Mouse (Mus musculus) heart, postnatal 4 days (tissue): Measurements from ENCODE around the gene Cep44. TPM values are rescaled to one million over a fixed set of nuclear protein-coding genes. Genes with fewer than 3 reads are reported as not detected.

ENCODE experiments used
- DNase-seq: peaks from one replicate; pipeline ENCODE4 v3.0.0; 2021
- total RNA-seq, 2 experiments: library from RNA; stranded (reverse); gene quantifications; 2 replicates each; pipeline ENCODE4 v1.2.3; 2021

The Cep44 gene
- total RNA-seq = 10 to 100 TPM; 18.7 to 22.1 TPM

DNA sequence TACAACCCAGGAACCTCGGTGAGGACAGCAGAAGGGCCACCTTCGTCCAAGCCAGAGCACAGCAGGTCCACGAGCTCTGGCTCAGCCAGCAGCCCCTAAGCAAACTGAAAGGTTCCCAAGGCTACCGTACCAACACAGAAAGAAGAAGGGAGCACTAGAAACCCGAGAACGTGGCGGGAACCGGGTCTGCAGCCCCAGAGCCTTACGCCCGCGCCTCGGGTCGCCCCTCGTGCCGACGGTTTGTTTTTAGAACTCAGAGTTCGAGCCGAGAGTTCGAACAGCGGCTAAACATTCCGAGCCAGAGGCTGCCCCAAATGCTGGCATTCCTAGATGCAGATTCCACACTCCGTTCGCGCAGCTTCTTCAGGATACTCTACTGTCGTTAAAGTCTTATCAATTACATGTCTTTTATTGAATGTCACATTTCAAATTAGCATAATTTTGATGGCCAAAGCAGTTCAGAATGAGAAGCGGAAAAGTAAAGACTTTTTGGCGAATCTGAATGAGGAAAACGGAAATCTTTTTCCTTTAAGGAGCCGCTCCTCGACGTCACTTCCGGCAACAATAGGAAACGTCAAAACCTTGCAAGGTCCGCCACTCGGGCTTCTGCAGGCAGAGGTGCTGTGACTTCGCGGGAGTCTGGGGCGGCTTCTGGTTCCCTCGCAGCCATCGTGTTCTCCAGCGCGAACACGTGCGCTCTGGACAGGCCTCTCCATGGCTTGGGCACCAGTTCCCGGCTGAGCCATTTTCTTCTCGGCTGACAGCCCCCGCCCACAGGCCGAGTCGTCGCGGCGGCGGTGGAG is at the start of gene Cep44, which contains the start of gene Fbxo8:
Cep44 (minus strand) TSS at position 490 of the 803 bp plus-strand sequence.
Fbxo8 (plus strand) TSS at position 533 of the 803 bp plus-strand sequence.
- peak; percentile 78 for DNase-seq

DNA sequence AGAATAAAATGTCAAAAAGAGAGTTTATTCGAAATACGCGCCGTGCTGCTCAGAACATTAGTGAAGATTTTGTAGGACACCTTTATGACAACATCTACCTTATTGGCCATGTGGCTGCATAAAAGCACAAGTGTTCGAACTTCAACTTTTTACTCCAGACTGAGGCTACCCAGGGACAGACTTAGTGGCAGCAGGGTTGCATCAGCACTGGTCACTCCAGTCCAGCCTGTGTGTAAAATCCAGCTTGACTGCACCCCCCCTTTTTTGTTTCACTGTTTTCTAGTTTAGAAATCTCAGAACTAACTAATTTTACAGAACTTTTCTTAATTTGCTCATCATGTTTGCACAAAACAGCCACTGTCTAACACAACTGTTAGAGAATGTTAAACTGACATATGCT is 40.7 kb upstream of the Cep44 start:
- no peak for DNase-seq

DNA sequence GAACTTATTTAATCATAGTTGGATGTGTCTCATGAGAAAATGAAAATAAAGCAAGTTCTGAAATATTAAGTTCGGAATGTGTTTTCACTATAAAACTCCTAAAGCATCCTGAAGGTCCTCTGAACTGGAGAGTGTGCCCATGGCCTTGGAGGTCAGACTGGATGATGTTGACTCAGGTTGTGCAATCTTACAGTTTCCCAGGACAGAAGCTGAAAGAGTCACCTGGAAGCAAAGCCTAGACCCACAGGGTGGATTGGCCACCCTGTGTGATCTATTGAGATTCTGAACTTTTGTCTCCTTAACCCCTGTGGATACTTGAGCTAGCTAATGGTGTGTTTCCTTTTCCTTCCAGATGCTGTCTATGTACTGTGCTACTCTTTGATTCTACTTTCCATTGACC is 40.2 kb upstream of the Cep44 start:
- DNase-seq = no peak

DNA sequence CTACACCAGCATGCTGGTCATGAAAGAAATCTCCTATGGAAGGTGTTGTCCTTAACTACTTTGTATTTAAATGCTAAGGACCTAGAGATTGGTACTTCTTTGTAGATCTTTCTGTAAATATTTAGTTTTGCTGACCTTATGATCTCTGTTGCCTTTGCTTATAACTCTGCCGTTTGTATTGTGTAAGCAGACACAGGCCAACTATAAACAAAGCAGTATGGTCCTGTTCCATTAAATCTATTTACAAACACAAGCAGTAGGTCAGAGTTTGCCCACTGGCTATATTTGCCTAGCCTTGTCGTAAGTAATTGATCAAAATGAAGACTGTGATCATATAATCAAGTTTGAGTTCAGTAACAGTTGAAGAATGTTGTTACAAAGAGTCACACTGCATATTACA is 38.2 kb upstream of the Cep44 start:
- DNase-seq = no peak

GRCm38 (mm10) chr8:56582841-56583240 is 32.0 kb upstream of the Cep44 start:
- peak; percentile 40 for DNase-seq

GRCm38 (mm10) chr8:56580918-56581317 is 30.1 kb upstream of the Cep44 start:
- no peak for DNase-seq

GRCm38 (mm10) chr8:56566856-56567255 is 16.0 kb upstream of the Cep44 start:
- DNase-seq = no peak

GRCm38 (mm10) chr8:56564399-56565047 is 13.7 kb upstream of the Cep44 start:
- DNase-seq = no peak

- no peak for DNase-seq
Observed at GRCm38 (mm10) chr8:56552551-56553103, 1.8 kb upstream of the Cep44 start.

DNA sequence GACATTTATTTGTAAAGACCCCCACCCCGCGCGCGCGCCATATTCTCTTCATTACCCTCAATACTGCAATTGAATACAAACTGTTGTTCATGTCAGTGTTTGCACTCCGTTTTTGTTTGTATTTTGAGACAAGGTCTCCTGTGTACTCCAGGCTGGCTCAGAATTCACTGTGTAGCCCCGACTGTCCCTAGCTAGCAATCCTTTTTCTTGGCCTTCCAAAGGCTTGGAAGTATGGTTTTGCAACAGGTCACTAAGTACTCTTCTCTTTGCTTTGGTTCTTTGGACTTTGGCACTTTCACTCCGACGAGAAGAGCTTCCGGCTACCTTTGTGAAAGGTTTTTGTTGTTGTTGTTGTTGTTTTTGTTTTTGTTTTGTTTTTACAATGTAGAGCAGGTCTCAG is 1.2 kb upstream of the Cep44 start:
- no peak for DNase-seq

DNA sequence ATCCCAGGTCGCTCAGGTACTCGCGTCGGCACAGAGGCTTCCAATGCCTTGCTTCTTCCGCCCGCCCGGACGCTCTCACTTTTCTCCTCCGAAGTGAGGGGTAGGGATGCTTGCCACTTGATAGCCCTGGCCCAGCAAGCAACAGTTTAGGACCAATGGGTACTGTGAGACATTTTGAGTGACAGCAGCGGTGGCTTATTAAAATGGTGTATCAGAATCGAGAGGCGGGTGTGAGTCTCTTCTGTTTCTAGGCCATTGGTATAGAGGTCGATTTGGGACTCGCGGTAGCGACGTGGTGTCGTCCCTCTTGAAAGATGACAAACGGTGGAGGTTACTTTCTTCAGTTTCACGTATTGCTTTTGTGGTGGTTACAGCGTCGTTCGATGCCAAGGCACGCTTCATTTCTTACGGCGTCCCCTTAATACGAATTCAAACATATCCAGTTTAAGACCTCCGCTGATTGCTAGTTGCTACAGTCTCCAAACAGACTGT is 560 bp upstream of the Cep44 start:
- peak; percentile 91 for DNase-seq

- no peak for DNase-seq
Observed at GRCm38 (mm10) chr8:56547866-56548265, 3.0 kb downstream of the Cep44 start.

- DNase-seq = no peak
Observed at GRCm38 (mm10) chr8:56540706-56541105, 10.1 kb downstream of the Cep44 start.

DNA sequence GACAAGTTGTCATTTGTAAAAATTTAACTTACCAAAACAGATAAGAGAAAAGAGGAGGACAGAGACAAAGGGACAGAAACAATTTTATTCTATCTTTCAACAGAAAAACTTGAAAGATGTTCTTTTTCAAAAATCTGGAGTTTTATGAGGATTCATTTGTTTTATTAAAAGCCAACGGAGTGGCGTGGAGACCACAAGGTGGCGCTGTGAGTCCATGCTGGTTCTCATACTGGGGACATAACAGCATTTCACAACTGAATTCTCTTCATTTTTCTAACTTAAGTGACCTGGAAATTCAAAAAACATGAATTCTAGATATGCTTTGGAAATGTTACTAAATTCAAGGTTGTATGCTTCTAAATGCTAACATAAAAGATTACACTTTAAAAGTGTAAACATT is 20.5 kb downstream of the Cep44 start:
- DNase-seq = peak; percentile 77

DNA sequence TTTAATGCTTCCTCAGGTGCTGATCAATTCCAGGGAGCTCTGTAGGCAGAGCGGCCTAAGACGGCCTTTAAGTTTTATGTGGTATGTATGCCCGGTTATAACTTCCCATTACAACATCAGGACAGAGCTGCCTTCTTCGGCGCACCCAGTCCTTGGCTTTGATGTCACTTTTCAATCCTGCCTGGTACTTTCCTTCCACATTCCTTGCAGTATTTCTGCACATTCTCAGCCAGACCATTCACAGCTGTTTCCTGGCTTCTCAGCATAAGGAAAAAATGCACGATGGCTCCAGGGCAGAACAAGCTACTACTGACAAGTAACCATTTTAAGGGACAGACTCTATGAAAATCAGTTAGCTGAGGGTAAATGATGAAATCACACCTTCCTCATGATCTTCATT is 22.0 kb downstream of the Cep44 start:
- no peak for DNase-seq

DNA sequence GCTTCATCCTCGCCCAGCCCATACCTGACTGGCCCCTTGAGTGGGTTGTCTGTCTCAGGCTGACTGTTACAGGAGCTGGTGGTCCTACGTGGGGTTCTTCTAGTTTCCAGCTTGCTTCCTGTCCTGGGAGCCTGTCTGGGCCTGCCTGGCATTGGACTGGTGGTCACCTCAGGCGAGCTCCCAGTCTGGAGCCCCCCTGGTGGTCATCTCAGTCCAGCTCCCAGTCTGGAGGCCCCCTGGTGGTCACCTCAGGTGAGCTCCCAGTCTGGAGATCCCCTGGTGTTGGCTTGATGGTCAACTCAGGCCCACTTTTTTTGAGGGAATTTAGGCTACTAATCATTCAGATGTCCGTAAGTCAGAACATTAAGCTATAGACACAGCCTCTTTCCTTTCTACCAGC is 29.8 kb downstream of the Cep44 start:
- DNase-seq = no peak

DNA sequence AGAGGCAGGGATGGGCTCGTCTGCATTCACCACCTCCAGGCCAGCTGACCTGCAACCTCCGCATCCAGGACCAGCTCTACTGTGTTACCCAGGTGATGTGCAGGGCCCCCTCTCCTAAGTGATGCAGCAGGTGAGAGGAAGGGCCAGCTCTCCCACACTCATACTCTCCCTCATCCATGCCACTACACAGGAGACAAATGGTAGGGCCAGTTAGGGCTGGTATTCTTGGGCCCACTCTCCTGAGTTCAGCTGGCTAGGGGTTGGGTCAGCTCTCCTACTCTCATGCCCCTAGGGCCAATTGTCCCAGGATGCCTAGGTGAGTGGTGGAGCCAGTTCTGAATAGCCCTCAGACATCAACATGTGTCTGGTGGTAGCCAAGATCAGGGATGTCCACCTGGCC is 30.6 kb downstream of the Cep44 start:
- no peak for DNase-seq

GRCm38 (mm10) chr8:56518848-56519247 is 32.0 kb downstream of the Cep44 start:
- no peak for DNase-seq

DNA sequence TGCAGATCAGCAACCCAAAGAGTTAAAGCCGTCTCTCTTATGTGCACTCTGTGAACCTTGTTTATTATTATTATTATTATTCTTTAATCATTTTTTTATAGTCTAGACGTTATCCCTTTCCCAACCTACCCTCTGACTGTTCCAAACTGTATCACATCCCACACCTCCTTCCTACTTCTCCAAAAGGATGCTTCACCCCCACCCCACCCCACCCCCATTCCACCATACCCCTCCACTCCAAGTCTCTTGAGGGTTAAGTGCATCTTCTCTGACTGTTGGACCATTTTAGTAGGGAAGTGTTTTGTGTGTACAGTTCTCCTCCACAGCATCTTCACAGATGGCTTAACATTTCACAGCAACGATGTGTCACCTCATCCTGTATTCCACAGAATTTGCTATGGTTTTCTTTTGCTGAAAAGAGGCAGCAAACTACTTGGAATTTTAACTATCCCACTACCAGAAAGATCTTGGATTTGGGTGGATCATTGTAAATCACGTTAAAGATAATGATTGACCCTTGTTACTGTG is 41.8 kb downstream of the Cep44 start:
- DNase-seq = no peak

- DNase-seq = no peak
Observed at GRCm38 (mm10) chr8:56508318-56508951, 42.4 kb downstream of the Cep44 start.

DNA sequence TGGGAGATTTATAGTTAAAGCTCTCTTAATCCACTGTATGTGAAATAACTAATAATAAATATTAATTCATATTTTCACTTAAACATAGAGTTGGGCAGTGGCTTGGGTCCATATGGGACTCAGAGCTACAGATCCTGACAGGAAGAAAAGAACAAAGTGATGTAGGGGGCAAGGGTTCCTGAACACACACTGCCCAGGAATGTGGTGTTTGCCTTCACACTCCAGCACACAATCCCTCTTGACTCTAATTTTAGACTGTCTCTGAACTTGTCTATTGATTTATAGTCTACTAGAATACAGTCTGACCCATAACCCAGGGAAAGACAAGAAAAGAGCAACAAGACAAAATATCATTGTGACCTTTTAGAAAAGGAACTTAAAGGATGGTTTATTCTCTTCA is 48.9 kb downstream of the Cep44 start:
- DNase-seq = no peak

DNA sequence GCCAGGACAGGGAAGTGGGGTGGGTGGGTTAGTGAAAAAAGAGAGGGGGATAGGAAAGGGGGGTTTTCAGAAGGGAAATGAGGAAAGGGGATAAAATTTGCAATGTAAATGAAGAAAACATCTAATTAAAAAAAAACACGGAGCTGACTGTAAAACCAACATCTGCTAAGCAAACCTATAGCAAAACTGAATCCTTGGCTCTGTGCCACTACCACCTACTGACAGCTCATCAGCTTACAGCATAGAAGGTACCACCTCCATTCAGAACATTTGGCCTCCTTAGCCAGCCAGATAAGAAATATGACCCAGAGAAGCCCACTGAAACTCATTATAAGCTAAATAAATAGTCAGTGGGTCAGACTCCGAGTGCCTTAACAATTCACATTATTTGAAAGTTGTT is 61.4 kb downstream of the Cep44 start:
- no peak for DNase-seq

- DNase-seq = no peak
Observed at GRCm38 (mm10) chr8:56486006-56486405, 64.8 kb downstream of the Cep44 start.
